ENCODE assay signal across 15 mouse cellular contexts in the genomic region with DNA sequence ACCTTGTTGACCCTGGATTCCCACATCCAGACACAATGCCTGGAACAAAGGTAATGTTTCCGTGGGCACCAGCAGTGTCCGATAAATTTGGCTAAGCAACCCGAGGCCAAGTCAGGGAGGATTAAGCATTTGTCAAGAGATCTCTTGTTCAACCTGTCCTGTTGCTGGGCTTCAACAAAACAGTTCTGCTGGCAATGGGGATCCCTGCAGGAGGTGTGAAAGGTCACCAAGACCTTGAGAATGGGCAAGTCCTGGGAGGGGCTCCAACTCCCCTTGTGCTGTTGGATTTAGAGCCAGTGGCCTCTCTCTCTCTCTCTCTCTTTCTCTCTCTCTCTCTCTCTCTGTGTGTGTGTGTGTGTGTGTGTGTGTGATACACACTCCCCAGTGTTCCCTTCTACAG. TPM values are rescaled to one million over a fixed set of nuclear protein-coding genes. Genes with fewer than 3 reads are reported as not detected.
DNase-seq lines count a peak whose midpoint lies in the region; ATAC-seq lines count a peak whose summit lies in the region.
"Had no signal": no experiment of that assay in that cellular context is flagged by ENCODE, and none has a peak within 500 bp of the region (broad histone marks: within the 10 kb centered on the region; RNA-seq: fewer than 3 reads in every experiment).

No protein-coding gene starts in this region.

- peak; percentile 61 for DNase-seq in adrenal gland, postnatal 14 days
- DNase-seq in adrenal gland, postnatal 25 days, result no peak
- DNase-seq in ES-CJ7 (ENCODE audit: low read depth, low spot score), result peak; percentile 59
- no peak for DNase-seq in heart, embryonic 10.5 days (ENCODE audit: low spot score)
- DNase-seq in testis, postnatal 10 days (ENCODE audit: low spot score), result no peak
- no peak for DNase-seq in left cerebral cortex, postnatal 36 days (ENCODE audit: low spot score in 2 of 2)
- DNase-seq in right cerebral cortex, postnatal 14 days, result no peak
- DNase-seq: cerebellum, postnatal 25 days; lung, embryonic 14.5 days; right cerebral cortex, postnatal 4 days had no signal

- no peaks in the 10 kb centered on the region for H3K36me3 ChIP-seq in heart, embryonic 10.5 days
- H3K36me3 ChIP-seq in kidney, embryonic 15.5 days, result no peaks in the 10 kb centered on the region
- H3K36me3 ChIP-seq: embryonic facial prominence, embryonic 13.5 days; limb, embryonic 12.5 days had no signal

- no peaks in the 10 kb centered on the region for H3K27me3 ChIP-seq in heart, embryonic 10.5 days (ENCODE audit: insufficient read depth, poor library complexity, severe bottlenecking)
- H3K27me3 ChIP-seq in kidney, embryonic 15.5 days, result no peaks in the 10 kb centered on the region
- H3K27me3 ChIP-seq: embryonic facial prominence, embryonic 13.5 days; limb, embryonic 12.5 days had no signal

- H3K4me2 ChIP-seq in kidney, embryonic 15.5 days, result no peak overlapping the region
- H3K4me2 ChIP-seq: embryonic facial prominence, embryonic 13.5 days; limb, embryonic 12.5 days; lung, embryonic 14.5 days had no signal

- no peak for ATAC-seq in kidney, embryonic 15.5 days (replicated peaks; ENCODE audit: low FRiP score)

- no peaks in the 10 kb centered on the region for H3K9me3 ChIP-seq in heart, embryonic 10.5 days
- H3K9me3 ChIP-seq in kidney, embryonic 15.5 days (replicated peaks), result no peaks in the 10 kb centered on the region
- H3K9me3 ChIP-seq: embryonic facial prominence, embryonic 13.5 days; megakaryocyte, embryonic 14.5 days had no signal

- WGBS in heart, embryonic 10.5 days, result 57% methylated on average over 3 of the region's 3 CpGs
- WGBS in kidney, embryonic 15.5 days, result 84% methylated on average over 3 of the region's 3 CpGs

- no peak overlapping the region for H3K4me3 ChIP-seq in heart, embryonic 10.5 days
- no peak overlapping the region for H3K4me3 ChIP-seq in kidney, embryonic 15.5 days (replicated peaks)
- H3K4me3 ChIP-seq: embryonic facial prominence, embryonic 13.5 days; hindbrain, embryonic 10.5 days; limb, embryonic 12.5 days; megakaryocyte, embryonic 14.5 days had no signal

- H3K27ac ChIP-seq in heart, embryonic 10.5 days, result peak overlapping the region; percentile 87
- H3K27ac ChIP-seq in kidney, embryonic 15.5 days, result peak overlapping the region; percentile 78
- H3K27ac ChIP-seq: limb, embryonic 12.5 days had no signal

- intact Hi-C loops in left cerebral cortex, postnatal 36 days (cut with DNase I), result no loop called here

- H3K4me1 ChIP-seq in heart, embryonic 10.5 days, result peaks cover 76% of the 10 kb centered on the region
- H3K4me1 ChIP-seq in kidney, embryonic 15.5 days, result peaks cover 59% of the 10 kb centered on the region
- H3K4me1 ChIP-seq: megakaryocyte, embryonic 14.5 days had no signal

- no peak overlapping the region for H3K9ac ChIP-seq in kidney, embryonic 15.5 days
- H3K9ac ChIP-seq: limb, embryonic 12.5 days; lung, embryonic 14.5 days had no signal

RNA-seq across cellular contexts. Expression of gene Atp2a2, which starts 22.2 kb away (rescaled TPM):
- total RNA-seq in adrenal gland, postnatal 14 days (2021), result 212 and 220 TPM in 2 replicates
- total RNA-seq in adrenal gland, postnatal 25 days (2021), result 176 and 179 TPM in 2 replicates
- polyA plus RNA-seq in heart, embryonic 10.5 days (2016; fragmentation: Nextera tagmentation; extraction: Ambion mirVana), result 205 and 235 TPM in 2 replicates
- polyA plus RNA-seq in kidney, embryonic 15.5 days (2015; fragmentation: Nextera tagmentation; extraction: Ambion mirVana), result 37.3 and 37.8 TPM in 2 replicates
- total RNA-seq in left cerebral cortex, postnatal 36 days (2021), result 100 to 1,000 TPM; 681 to 755 TPM

Comparison
In these comparisons a context has a peak if more than half of its experiments do, and no peak if none do; other contexts are left out.
1. DNase-seq: peak in adrenal gland, postnatal 14 days (single experiment) and ES-CJ7 (single experiment); none in adrenal gland, postnatal 25 days (single experiment), heart, embryonic 10.5 days (single experiment), testis, postnatal 10 days (single experiment), left cerebral cortex, postnatal 36 days (0 of 2) and right cerebral cortex, postnatal 14 days (single experiment).